Mouse (Mus musculus): ENCODE results near the gene Pabpn1l.

DNA sequence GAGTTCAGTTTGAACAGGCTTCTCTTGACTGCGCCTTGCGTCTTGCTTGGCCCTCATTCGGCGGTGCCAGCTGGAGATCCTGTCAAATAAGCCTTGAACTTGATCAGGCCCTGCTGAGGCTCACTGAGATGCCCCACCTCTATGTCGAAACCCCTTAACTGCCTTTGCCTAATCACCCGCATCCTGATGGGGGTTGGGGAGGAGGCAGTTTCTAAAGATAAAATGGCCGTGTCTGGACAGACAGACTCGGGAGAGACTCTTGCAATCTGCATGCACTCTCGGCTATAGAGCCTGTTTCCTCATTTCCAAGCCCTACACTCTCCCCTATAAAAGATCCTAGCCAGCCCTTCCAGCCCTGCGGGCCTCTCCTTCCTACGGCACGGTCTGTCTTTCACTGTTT lies 29.3 kb downstream of the Pabpn1l start:
- TF ChIP-seq CTCF (IDR thresholded peaks at IDR 0.05; ENCODE audit: control insufficient read depth, insufficient read depth, insufficient replicate concordance, low read depth, low read length) (no peak), POLR2A (IDR thresholded peaks at IDR 0.05; ENCODE audit: control insufficient read depth, low read depth, low read length) (no peak)
